Mouse (Mus musculus): Measurements from ENCODE around the gene Polr1b. TPM values are rescaled to one million over a fixed set of nuclear protein-coding genes. Genes with fewer than 3 reads are reported as not detected.
A peak's percentile ranks its signal among the peaks of the same experiment; 100 is the strongest.

The Polr1b gene
- total RNA-seq (2021) = 10 to 100 TPM; 14.3 to 15.5 TPM

- peak; percentile 92 for DNase-seq
These were observed at the start of gene Polr1b for GRCm38 (mm10) chr2:129100784-129101310. Gene Polr1b, plus strand, starts transcription at chr2:129100995.

DNA sequence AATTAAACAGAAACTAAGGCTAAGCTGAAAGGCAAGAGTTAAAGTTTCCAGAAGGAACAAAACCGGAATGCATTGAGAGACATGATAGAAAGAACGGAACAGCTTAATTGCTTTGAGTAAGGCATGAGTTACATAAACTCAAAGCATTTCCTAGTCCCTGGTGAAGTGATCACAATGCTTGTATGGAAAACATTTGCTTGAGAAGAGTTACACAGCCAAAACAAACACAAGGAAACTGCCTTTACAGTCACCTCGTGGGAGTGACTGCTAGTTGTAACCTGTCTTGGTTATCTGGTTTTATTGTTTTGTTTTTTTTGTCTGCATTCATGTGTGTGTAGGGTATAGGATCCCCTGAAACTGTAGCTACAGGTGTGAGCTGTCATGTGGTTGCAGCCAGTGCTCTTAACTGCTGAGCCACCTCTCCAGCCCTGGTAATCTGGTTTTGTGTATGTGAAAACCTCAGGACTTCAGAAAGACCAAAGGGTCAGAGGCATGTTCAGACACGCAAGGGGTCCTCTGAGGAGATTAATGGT lies 48.3 kb upstream of the Polr1b start:
- no peak for DNase-seq

- DNase-seq = no peak
These were observed 45.1 kb upstream of the Polr1b start for GRCm38 (mm10) chr2:129055741-129056140.

- DNase-seq = peak; percentile 30
These were observed 44.2 kb upstream of the Polr1b start for GRCm38 (mm10) chr2:129056597-129056996.

DNA sequence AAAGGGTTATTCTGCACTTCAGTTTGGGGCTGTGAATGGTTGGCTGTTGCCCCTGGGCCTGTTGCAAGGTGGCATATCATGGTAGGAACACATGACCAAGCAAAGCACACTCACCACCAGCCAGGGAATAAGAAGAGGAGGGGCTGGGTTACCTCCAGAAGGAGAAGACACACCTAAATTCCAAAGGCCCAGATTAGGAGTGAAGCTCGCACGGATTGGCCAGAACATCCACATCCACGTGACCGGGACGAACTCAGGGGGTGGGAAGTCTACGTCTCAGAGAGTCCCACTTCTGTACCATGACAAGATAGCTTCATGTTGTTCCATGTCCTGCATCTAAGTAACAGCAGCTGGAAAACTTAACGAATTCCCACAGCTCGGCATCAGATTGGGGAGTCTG lies 43.5 kb upstream of the Polr1b start:
- DNase-seq = no peak

DNA sequence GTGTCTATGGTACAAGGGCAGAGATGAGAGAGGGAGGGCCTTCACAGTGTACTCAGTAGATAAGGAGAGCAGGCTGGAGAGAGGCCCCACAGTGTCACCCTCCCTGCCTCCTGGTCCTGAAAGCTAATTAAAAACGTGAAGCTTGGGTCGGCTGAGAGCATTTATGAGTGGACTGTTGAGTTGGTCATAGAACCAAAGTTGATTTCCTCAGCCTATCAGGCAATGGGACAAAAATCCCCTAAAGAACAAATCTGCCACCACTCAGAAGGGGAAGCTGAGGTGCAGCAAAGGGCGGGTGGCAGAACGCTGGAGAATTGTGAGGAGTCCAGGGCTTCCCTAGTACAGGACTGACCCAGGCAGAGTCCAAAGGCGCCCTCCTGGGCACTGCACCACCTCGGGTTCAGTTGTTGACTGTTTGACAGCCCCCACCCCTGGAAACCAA lies 42.9 kb upstream of the Polr1b start:
- no peak for DNase-seq

DNA sequence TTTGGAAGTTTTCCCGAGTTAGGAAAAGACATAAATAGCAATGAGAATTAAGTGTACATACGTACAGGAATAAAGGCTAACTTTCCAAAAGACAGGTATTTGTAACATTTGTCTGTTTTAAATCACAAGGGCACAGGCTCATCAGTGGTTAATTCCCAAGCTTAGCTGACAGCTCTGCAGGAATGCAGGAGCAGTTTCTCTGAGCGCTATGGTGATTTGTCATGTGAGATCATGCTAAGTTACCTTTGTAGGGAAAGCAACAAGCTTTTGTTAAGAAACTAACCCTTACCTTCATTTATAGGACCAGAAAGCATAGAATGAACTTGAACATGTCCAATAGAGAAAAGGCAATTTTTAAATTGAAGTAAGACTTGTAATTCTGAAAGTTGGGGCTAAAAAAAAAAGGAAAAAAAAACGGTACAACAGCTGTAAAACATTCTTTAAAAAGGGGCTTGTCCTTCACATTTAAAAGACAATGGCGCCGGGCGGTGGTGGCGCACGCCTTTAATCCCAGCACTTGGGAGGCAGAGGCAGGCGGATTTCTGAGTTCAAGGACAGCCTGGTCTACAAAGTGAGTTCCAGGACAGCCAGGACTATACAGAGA lies 39.2 kb upstream of the Polr1b start:
- DNase-seq = no peak

- DNase-seq = peak; percentile 82
These were observed 35.1 kb upstream of the Polr1b start, which contains the start of gene Ttl for GRCm38 (mm10) chr2:129065437-129066282. Gene Ttl, plus strand, starts transcription at chr2:129065942.

GRCm38 (mm10) chr2:129066326-129066725 lies 34.5 kb upstream of the Polr1b start:
- DNase-seq = peak; percentile 50

- DNase-seq = no peak
These were observed 30.5 kb upstream of the Polr1b start for GRCm38 (mm10) chr2:129070296-129070695.

GRCm38 (mm10) chr2:129078313-129078712 lies 22.5 kb upstream of the Polr1b start:
- peak; percentile 38 for DNase-seq

DNA sequence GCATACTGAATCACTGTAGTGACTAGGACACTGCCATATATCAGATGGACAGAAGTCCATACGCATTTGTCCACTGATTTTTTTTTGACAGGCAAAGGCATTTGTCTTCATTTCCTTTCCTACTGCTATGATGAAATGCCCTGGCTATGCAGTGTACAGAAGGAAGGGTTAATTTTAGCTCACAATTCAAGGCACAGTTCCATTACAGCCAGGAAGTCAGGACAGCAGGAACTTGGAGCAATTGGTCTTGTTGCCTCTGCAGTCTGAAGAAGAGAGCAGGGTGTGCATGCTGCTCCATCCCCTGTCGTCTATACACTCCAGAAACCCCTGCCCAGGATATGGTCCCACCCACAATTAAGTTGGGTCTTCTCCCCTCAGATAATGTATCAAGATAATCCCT lies 21.6 kb upstream of the Polr1b start:
- DNase-seq = no peak

DNA sequence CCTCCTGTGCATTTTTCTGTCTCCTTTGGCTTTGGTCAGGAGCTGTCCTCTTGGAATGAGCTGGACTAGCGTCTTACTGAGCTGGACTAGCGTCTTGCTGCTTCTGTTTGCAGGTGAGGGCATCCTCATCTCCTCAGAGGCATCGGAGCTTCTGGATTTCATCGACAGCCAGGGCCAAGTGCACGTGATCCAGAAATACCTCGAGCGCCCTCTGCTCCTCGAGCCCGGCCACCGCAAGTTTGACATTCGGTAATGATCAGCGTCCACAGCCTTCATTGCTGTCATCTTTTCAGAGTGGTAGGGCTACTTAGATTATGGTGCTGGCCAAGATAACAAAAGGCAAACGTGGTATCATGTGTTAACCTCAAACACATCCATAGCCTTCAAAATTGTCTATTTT lies 19.7 kb upstream of the Polr1b start:
- peak; percentile 17 for DNase-seq

GRCm38 (mm10) chr2:129083514-129083913 lies 17.3 kb upstream of the Polr1b start:
- DNase-seq = no peak

- peak; percentile 29 for DNase-seq
These were observed 15.8 kb upstream of the Polr1b start for GRCm38 (mm10) chr2:129084959-129085358.

DNA sequence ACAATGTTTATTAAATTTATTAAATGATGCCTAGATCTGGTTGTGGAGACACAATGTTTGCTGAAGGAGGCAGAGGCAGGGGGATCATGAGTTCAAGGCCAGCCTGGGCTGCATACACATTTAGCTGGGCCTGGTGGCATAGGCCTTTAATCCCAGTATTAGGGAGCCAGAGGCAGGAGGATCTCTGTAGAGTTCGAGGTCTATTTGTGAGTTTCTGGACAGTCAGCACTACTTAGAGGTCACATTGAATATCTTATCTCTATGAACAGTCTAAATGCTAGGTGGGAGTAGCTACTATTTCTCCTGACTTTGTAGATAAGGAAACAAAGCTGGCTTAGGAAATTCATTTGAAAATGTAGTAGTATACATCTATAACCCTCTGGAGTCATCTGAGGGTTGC lies 13.3 kb upstream of the Polr1b start:
- no peak for DNase-seq

DNA sequence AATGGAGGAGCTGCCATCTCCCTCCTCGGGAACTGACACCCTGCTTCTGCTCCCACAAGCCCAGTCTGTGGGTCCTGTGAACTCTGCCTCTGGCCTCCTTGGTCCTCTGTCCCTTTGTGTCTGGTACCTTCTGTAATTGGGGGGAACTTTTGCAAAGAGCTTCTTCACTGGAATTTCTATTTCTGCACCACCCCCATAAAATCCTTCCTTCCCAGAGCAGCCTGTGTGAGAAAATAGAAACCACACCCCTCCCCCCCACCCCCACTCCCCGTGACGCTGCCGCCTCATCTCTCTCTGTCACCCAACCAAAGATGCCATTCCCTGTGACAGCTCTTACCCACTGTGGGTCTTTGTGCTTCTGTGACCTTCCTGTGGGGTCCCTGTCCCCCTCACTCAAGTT lies 10.4 kb upstream of the Polr1b start:
- no peak for DNase-seq

DNA sequence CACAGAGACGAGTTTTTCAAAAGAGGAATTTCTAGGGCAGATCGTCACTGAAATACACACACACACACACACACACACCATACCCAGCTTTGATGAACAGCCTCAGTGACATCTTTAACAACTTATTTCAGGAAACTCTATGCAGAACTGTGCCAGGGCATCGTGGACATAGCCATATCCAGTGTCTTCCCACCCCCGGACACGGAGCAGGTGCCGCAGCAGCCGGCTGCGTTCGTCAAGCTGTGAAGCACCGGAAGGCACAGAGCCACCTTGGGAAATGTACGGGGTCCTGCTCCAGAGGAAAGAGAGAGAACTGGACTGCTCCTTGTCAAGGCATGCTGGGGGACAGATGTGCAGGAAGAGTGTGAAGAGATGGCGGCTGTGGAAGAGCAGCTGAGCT lies 8.0 kb upstream of the Polr1b start:
- no peak for DNase-seq

- DNase-seq = no peak
These were observed 6.7 kb upstream of the Polr1b start for GRCm38 (mm10) chr2:129093926-129094724.

GRCm38 (mm10) chr2:129112924-129113323 lies 12.1 kb downstream of the Polr1b start:
- DNase-seq = no peak

- no peak for DNase-seq
These were observed 15.0 kb downstream of the Polr1b start for GRCm38 (mm10) chr2:129115706-129116367.

- DNase-seq = no peak
These were observed 15.6 kb downstream of the Polr1b start for GRCm38 (mm10) chr2:129116368-129116739.

All from heart, postnatal 4 days (tissue).